Mouse (Mus musculus) kidney, postnatal 0 days (tissue): Measurements from ENCODE around the gene Atxn2. TPM values are rescaled to one million over a fixed set of nuclear protein-coding genes. Genes with fewer than 3 reads are reported as not detected.

Experiments
- ATAC-seq: fragments of 200-750 bp; cut with Nextera tagmentation; replicated peaks from 2 replicates; pipeline ENCODE4 v1.8.0; 2017; ENCODE audit warnings: low read depth, moderate number of reproducible peaks, moderate TSS enrichment, moderate library complexity; ENCODE audit not compliant: low FRiP score
- DNase-seq: peaks from one replicate; pipeline ENCODE4 v3.0.0-alpha.2; 2016; ENCODE audit warnings: low spot score
- H3K27ac ChIP-seq: fragments of 300-500 bp; sonication (generic); 2 replicates; pipeline ENCODE4 v1.5.1; 2014; ENCODE audit warnings: mild to moderate bottlenecking
- H3K27me3 ChIP-seq: fragments of 300-500 bp; sonication (generic); 2 replicates; pipeline ENCODE4 v1.6.1; 2014; ENCODE audit warnings: low read length, mixed read lengths; ENCODE audit not compliant: insufficient read depth
- H3K36me3 ChIP-seq: fragments of 300-500 bp; sonication (generic); 2 replicates; pipeline ENCODE4 v1.6.1; 2014; ENCODE audit warnings: low read length, mixed read lengths; ENCODE audit not compliant: insufficient read depth
- H3K4me1 ChIP-seq: fragments of 300-500 bp; sonication (generic); replicated peaks from 2 replicates; pipeline ENCODE4 v1.6.1; 2014; ENCODE audit warnings: antibody characterized with exemption, low read length, mixed read lengths; ENCODE audit not compliant: insufficient read depth
- H3K4me2 ChIP-seq: fragments of 300-500 bp; sonication (generic); 2 replicates; pipeline ENCODE4 v1.6.1; 2014; ENCODE audit warnings: mild to moderate bottlenecking, low read length, moderate library complexity, mixed read lengths
- H3K4me3 ChIP-seq: fragments of 300-500 bp; sonication (generic); replicated peaks from 2 replicates; pipeline ENCODE4 v1.5.1; 2014; ENCODE audit warnings: low read depth, low read length
- H3K9ac ChIP-seq: fragments of 300-500 bp; sonication (generic); 2 replicates; pipeline ENCODE4 v1.6.1; 2014; ENCODE audit warnings: low read depth, low read length
- H3K9me3 ChIP-seq: fragments of 300-500 bp; sonication (generic); replicated peaks from 2 replicates; pipeline ENCODE4 v1.6.1; 2016; ENCODE audit warnings: low read length, inconsistent platforms, mixed read lengths
- CTCF ChIP-seq: IDR thresholded peaks from 2 replicates; pipeline ENCODE4 v1.5.1; 2016; ENCODE audit warnings: antibody characterized with exemption, low read depth, mild to moderate bottlenecking, moderate library complexity
- WGBS: fragments of 180-500 bp; shearing (Covaris S2); extraction: QIAGEN DNeasy Blood & Tissue Kit; methylation state at CpG from one replicate; pipeline ENCODE4 v1.1.7; 2014; 5-methylcytosine and 5-hydroxymethylcytosine counted together
- microRNA-seq: library from miRNA; unstranded; fragments of <30 nt; microRNA quantifications from one replicate; pipeline ENCODE4, GENCODE M21; 2016
- polyA plus RNA-seq: library from polyadenylated mRNA; unstranded; fragments of >200 nt; fragmentation: Nextera tagmentation; extraction: Ambion mirVana; gene quantifications from 2 replicates; pipeline ENCODE4 v1.2.1, GENCODE M21; 2015

Atxn2 gene
- polyA plus RNA-seq, 1 experiment from 2014 or later: 68.5 TPM

GRCm38 (mm10) chr5:121861964-121862363 lies 150.8 kb downstream of the Atxn2 start:
- Histone ChIP-seq H3K4me1 (no peaks in the 10 kb centered on the region; the same call in 1 of the 2 replicates), H3K9me3 (no peaks in the 10 kb centered on the region), H3K27ac (no peak overlapping the region), H3K4me2 (no peak overlapping the region), H3K36me3 (no peaks in the 10 kb centered on the region), H3K4me3 (no peak overlapping the region), H3K27me3 (no peaks in the 10 kb centered on the region), H3K9ac (no peak overlapping the region)
- 32% methylated on average over 5 of the region's 5 CpGs for WGBS
- TF ChIP-seq CTCF: no peak
- no peak for DNase-seq
- ATAC-seq: no peak

- 14% methylated on average over 7 of the region's 11 CpGs for WGBS
- no peaks in the 10 kb centered on the region for H3K9me3 ChIP-seq
- H3K4me3 ChIP-seq: no peak overlapping the region
- no peak for DNase-seq
- ATAC-seq: no peak
- H3K4me2 ChIP-seq: no peak overlapping the region; the same call in 1 of the 2 replicates
- TF ChIP-seq CTCF: no peak
- no peaks in the 10 kb centered on the region; the same call in 1 of the 2 replicates for H3K4me1 ChIP-seq
- no peaks in the 10 kb centered on the region for H3K36me3 ChIP-seq
- no peaks in the 10 kb centered on the region for H3K27me3 ChIP-seq
- H3K27ac ChIP-seq: no peak overlapping the region
- H3K9ac ChIP-seq: no peak overlapping the region
These were observed 153.2 kb downstream of the Atxn2 start for GRCm38 (mm10) chr5:121864330-121864729.

Small RNA genes lying within 50 kb of the gene (microRNA-seq; reads per million reads assigned to microRNA genes)
- gene Mir7031: not detected

Other genes with a start within 250 kb of the Atxn2 start
- 0.12 and 0.28 TPM in 2 replicates for gene Adam1b, start 207.9 kb upstream of the Atxn2 start, polyA plus RNA-seq
- gene Adam1a, start 165.9 kb upstream of the Atxn2 start, polyA plus RNA-seq: 0.72 and 1.0 TPM in 2 replicates
- 0.32 TPM in 1 of 2 replicates, not detected in the other for gene Gm42878, start 165.9 kb upstream of the Atxn2 start, polyA plus RNA-seq
- gene Mapkapk5, start 165.4 kb upstream of the Atxn2 start, polyA plus RNA-seq: 35.5 and 40.2 TPM in 2 replicates
- gene Aldh2, start 117.5 kb upstream of the Atxn2 start, polyA plus RNA-seq: 203 and 226 TPM in 2 replicates
- gene Acad12, start 92.4 kb upstream of the Atxn2 start, polyA plus RNA-seq: 3.8 and 5.0 TPM in 2 replicates
- gene Acad10, start 50.8 kb upstream of the Atxn2 start, polyA plus RNA-seq: 7.6 and 8.2 TPM in 2 replicates
- gene Brap, start 50.8 kb upstream of the Atxn2 start, polyA plus RNA-seq: 37.3 and 39.2 TPM in 2 replicates
- gene Sh2b3, start 126.3 kb downstream of the Atxn2 start, polyA plus RNA-seq: 19.4 and 21.0 TPM in 2 replicates
- gene Pheta1, start 137.6 kb downstream of the Atxn2 start, polyA plus RNA-seq: 25.7 and 26.7 TPM in 2 replicates